Mouse (Mus musculus) megakaryocyte progenitor cell, adult 5-6 weeks (primary cell): Measurements from ENCODE around the gene Frmd6. TPM values are rescaled to one million over a fixed set of nuclear protein-coding genes. Genes with fewer than 3 reads are reported as not detected.

ENCODE experiments used
- ATAC-seq: replicated peaks from 2 replicates; pipeline ENCODE4 v1.8.0; 2016; ENCODE audit warnings: mild to moderate bottlenecking, moderate TSS enrichment, inconsistent platforms; ENCODE audit not compliant: poor library complexity
- total RNA-seq, 2 experiments: library from RNA; stranded (forward) in 1 of 2; stranded (reverse) in 1 of 2; fragments of 157-497, 149-512 nt in 1 of 2; fragments of 200-1000 nt in 1 of 2; gene quantifications; 2 replicates each; pipeline versions ENCODE4 v1.2.3 to v1.2.4; 2015 to 2017

Gene Frmd6
- total RNA-seq (2015), result 4.8 and 8.8 TPM in 2 replicates
- total RNA-seq (2017), result 3.9 and 7.4 TPM in 2 replicates

DNA sequence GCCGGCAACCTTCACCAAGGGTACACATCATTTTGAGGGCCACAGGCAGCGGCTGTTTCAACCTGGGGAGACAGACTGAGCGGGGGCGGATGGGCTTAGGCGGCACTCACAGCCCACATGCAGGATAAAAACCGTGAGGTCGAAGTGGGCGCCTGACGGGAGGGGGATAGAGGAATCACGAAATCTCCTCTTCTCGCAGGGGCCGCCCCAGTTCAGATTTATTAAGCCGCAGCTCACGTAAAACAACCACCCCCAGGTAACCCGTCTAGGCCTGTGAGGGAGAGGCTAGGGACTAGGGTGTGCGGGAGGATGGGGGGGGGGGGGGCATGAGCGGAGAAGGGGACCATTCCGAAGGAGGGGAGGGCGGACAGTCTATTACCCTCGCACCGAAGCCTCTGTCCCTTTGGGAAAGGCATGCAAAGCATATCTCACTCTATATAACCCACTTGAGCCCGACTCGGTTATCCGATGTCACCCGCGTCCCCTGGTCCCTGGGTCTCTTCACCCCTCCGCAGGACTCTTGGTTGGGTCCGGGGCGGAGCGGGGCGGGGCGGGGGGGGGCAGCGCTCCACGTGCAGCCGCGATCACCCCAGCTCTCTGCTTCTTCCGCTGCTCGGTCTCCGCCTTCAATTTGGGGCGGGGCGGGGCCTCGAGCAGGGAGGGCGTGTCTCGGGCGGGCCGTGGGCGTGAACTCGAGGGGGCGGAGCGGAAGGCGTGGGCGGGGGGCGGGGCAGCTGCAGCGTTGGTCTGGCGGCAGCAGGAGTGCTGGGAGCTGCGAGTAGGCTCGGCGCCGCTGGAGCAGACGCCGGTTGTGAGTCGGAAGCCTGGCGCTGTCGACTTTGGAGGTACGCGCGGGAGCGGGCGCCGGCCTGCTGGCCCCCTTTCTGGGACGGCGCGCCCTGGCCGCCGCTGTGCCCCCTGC, at the start of gene Frmd6:
Gene Frmd6 (plus strand): TSS at position 786 of the 922 bp plus-strand sequence.
- peak; percentile 89 for ATAC-seq

DNA sequence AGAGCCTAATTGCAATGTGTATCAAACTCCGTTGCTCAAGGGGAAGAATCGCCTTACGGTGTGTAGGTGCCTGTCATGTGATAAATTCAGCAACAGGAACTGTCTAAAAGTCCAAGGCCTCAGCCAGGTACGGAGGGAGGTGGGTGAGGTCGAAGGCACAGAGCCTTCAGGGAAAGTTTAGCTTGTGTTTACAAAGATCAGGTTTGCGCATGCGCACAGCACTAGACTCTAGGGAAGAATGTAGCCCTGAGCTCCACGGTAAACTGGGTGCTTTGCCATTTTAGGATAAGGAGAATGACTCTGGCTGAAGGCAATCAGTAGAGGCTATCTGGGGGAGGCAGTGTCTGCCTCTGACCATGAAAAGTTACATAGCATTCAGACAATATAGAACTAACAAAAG, 49.7 kb upstream of the Frmd6 start:
- no peak for ATAC-seq

DNA sequence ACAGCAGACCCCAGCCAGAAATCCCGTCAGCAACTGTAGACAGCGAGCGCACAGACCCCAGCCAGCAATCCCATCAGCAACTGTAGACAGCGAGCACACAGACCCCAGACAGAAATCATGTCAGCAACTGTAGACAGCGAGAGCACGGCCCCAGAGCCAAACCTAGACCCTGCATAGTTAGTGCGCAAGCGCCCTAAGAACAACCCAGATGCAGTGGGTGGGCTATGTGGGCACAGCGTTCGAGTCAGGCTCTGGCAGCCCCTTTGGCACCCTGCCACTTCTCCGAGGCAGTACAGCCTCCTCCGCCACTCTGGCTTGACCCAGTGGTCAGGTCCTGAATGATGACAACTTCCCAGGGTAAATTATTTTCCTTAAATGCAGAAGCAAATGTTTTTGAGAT, 48.6 kb upstream of the Frmd6 start:
- no peak for ATAC-seq

DNA sequence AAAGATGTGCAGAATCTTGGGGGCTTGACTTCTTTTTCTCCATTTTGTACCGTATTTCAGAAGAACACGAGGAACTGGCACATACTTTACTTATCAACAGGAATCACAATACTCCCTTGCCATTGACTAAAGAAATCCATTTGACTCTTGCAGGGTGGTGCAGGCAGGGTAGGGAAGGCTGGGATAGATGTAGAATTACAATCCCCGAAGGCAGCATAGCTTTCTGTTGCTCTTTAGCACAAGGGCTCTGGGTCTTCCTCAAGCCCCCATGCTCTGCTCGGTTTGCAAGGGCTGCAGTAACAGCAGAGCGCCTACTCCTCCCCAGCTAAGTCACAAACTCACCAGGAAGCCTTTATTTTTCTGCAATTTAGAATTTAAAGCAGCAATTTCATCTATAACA, 47.8 kb upstream of the Frmd6 start:
- ATAC-seq, result no peak

DNA sequence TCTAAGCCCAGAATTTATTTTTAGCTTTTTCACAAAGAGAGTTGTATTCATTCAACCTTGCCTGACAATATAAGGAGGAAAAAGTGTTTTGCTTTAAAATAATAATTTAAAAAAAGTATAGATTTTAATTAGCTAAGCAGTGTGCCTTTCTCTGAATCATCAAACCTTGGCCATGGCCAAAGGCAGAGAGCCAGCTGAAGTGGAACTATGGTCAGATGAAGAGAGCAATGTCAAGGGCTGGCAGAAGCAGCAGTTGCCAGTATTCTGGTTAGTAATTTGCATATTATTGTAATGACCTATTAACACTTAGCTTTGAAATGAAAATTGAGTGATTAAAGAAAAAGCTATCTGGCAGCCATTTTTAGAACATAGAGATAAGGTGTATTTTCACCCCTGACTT, 47.4 kb upstream of the Frmd6 start:
- no peak for ATAC-seq

DNA sequence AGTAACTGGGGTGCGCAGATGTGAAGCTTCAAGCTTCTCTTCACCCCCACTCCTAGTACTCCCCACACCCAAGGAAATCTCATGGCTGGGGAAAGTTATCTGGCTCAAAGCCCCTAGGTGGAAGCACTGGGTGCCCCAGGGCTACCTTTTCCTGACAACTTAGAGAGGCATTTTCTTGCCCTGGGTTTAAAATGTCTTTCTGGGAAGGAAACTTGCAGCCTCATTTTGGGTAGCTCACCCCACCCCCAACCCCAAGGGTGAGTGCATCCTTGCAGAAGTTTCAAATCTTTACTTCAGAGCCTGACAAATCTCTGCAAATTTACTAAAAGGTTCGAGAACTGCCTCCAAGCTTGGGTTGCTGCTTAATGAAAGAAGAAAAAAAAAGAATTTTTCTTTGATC, 47.0 kb upstream of the Frmd6 start:
- no peak for ATAC-seq

DNA sequence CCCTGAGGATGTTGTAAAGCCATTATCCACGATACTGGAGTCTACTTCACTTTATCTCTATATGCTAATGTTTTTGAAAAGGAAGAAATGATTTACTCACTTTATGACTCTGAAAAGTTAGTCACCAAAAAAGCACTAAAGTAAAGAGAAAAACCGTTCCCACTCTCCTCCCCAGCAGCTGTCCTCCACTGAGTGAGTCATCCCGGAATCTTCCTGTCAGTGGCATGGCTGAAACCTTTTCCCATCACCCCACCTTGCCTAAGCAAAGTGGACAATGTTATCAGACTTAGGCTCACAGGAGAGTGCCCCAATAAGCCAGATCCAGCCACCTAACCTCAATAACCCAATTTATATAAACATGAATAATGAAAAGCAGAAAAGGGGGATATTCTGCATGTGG, 46.6 kb upstream of the Frmd6 start:
- no peak for ATAC-seq

DNA sequence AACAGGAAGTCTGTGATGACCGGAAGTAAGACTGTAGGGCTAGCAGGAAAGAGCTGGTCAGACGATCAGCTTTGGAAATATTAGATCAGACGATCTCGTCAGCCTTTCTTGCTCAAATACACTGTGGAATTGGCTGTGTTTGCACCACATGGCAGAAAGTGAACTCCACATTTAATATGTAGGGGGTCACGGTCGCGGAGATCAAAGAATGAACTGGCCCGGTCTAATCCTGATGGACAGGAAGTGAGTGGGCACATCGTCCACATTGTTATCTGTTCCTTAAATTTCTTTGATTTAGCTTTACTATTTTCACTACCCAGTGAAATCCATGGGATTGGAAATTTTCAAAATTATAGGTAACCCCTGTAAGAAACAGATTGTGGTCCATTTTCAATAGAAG, 42.3 kb upstream of the Frmd6 start:
- ATAC-seq, result no peak

DNA sequence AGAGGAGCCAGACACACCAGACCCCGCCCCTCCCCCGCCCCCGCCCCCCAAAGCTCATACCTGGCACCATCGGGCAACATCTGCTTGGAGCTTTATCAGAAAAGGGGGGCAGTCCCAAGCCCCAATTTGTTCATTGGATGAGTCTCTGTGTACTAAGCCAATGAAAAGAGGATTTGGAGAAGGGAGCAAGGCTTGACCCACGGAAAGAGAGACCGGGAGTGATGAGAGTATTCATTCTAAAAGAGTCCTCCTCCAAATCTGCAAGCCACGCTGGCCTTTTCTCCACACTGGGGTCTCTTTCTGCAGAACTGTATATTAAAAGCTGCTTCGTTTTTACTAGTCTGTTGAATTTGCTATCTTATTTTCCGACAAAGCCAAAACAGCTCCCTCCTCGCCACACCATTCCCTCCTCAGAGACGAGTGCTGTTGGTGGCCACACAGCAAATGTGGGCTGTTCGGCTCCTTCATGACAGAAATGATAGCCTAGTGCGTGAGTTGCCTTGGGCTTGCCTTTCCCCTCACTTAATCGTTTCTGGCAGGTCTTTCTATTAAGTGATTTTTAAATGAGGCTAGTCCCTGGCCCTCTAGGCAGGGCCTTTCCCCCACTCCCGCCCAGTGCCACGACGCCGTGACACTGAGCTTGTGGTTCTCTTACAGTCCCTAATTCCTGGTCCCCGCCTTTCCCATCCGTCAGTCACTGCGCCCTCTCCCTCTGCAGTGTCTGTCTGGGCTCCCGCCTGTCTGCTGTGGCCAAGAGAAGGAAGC, 41.7 kb upstream of the Frmd6 start:
- ATAC-seq, result no peak

DNA sequence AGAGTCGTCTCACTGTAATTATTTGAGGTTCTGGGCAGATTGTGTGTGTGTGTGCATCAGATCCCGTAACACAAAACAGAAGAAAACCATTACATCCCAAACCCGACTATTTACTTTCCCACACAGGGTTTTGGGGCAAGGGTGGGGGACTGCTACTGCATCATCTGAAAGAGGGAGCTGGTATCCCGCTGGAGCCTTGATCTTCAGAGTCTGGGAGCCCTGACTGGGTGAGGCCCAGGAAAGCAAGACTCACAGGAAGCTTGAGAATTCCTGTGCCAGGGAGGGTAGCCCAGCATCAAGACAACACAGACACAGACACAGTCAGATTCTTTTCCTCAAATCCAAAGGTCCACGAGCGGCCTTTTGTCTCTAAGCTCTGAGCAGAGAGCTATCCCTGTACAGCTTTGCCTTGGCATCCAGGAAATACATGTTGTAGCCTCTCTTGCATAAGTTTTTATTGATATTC, 41.0 kb upstream of the Frmd6 start:
- ATAC-seq, result no peak

DNA sequence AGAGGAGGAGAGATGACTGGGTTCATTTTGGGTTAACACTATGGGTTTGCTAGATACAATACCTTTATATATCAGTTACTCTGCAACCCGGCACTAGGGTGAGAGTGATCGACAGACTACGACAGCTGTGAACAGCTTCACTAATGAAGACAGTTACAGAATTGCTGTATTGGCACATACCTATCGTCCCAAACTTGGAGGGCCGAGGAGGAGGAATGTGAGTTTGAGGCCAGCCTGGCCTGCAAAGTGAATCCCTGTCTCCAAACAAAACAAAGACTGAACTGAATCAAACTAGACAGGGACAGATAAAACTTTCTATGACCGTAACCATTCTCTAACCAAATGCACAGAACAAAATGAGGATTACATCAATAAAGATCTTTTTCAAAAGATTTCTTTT, 36.0 kb upstream of the Frmd6 start:
- no peak for ATAC-seq

DNA sequence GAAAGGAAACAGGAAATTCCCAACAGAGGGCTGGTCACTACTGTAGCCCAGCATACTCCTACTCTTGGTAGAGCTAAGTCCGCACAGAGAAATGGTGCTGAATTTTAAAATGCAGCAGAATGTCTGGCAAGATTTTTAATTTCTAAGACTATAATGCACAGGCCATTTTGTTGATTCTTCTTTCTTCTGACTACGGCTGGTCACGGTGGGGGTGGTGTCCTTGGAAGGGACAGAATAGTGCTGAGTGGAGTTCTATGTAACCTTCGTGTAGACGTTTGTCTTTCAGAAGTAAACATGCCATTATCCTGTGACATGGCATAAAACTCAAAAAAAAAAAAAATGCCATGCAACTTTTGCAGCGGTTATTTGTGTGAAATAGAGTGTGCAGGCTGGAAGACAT, 32.0 kb upstream of the Frmd6 start:
- ATAC-seq, result no peak

DNA sequence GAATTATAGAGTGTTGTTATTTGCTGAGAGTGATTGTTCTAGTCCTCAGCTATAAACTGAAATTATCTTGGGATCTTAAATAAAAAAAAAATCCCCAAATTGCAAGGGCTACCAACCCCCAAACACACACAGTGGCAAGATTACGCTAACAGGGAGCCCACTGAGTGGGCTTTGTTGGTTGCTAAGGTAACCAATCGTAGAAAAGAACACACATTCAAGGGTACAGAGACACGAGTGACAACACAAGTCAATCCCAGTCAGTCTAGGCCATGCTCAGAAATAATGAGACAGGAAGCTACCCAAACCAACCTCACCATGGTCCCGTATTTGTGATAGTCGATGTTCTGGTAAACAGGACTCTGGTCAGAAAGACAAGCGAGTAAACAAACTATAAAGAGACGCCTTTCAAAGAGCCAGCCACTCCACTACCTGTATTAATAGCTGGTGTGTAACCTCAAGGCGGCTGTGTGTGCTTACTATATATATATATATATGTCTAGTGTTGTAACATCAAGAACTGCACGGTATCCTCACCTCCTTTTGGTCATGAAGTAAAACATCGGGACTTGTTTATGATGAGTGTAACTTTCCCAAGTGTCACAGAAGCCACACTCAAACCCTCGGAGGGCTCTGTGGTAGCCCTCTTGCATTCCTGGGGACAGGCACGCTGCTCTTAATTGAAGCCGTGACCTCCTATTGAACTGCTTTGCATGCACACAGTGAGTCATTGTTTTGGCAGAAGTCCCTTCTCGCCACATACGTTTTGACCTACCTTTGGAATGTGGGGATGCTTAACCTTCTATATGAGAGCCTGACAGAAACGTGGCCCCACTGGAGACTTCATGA, 30.5 kb upstream of the Frmd6 start:
- ATAC-seq, result no peak

DNA sequence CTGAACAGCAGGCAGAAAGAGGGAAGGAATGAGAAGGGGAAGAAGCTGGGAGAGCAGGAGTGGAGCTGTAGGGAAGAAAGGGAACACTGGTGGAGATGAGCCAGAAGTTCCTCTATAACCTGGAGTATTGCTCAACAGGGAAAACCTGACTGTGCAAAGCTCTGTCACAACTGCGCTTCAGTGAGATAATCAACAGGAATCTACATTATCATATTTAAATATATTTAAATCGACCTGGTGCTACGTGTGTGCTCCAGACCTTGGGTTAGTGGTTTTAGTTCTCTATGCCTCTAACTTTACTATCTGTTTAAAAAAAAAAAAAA, 30.0 kb upstream of the Frmd6 start:
- ATAC-seq, result no peak

DNA sequence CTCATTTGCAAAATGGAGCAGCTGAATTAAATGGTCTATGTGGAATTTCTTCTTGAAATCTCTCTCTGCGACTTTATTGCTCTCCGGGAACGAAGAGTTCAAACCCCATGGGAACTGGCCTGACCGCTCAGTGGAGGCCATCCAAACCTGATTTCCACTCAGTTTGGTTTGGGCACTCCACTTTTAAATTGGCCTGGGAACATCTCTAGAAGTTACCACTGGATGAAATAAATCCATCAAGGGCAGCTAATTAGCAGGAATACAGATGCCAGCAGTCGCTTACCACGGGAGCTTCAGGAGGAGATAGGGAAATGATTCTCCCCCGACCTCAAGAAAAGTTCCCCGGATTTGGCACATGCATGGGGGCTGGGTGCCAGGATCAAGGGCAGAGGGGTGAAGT, 26.8 kb upstream of the Frmd6 start:
- ATAC-seq, result no peak

DNA sequence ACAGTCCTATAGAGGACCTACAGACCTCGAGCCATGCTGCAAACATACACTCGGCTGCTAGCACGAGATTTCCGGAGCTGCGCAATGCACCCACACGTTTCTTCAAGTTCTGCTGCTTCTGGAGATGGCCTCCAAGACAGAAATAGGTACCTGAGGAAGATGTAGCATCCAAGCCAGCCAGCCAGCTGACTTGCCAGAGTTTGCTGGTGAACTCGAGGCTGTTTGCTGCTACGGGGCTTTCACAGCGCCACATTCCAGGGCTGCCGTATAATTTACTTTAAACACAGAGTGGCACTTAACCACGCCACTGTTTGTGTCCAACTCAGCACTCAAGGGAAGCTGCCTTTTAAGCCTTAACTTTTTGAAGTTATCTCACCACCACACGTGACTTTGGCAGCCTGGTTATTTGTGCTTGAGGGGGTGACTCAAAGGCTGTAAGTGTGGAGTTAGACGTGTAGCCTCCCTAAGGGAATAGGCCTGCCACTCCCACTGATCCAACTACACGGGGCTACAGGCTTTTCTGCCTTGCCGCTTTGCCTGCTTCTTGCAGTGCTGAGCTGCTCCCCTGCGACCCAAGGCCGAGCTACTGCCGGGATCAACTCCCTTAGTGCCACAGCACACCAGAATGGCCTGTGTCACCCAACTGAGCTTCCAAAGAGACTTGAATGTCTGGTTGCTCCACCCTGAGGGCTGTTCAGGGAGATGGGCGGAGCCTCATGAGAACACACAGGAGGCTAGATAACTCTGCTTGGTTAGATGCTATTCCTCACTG, 25.9 kb upstream of the Frmd6 start:
- ATAC-seq, result no peak

DNA sequence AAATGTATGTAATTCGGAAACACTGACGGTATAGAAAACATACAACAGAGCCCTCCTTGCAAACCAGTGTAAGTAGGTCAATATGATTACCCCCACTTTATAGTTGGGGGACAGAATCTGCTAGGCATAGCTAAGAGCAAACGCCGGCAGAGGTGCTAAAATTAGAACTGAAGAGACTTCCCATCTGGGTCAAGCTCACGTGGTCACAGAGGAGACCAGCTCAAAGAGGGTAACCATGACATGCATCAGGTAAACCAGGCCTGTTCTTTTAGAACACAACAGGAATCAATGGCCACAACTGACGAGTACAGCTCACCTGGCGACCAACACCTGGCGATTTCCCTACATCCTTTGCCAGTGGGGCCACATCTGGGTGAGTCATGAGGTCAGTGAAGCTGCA, 25.2 kb upstream of the Frmd6 start:
- no peak for ATAC-seq

DNA sequence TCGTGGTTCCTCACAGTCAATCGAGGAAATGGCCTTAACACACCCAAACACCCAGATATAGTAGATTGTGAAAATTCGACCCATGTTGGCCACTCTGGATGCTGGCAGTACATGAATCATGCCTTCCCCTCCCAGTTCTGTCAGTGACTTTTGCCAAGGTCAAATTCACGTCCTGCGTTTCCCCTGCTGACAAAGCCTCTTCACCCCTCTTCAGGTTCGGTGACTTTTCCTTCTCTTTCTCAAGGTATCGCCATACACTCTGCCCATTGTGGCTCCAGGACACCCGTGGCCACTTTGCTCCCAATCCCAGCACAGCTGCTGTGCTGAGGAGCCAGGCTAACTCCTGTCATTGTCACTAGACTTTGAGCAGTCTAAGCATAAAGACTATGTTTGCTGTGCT, 24.0 kb upstream of the Frmd6 start:
- ATAC-seq, result no peak

DNA sequence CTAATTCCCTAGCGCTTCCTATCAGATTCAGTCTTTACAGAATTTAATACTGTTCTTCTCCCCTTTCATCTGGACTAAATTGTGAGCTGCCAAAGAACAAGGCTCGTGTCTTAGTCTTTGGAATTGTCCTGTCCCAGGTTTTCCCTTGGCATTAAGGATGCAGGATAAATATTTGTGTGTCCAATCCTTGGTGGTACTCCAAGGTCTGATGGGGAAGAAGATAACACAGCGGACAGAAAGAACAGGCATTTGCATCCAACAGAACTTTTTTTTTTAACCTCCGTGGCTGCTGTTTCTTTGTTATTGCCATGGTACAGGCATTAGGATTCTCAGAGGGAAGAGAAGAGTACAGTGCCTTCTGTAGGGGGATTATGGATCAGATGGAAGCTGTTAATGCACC, 21.8 kb upstream of the Frmd6 start:
- no peak for ATAC-seq

DNA sequence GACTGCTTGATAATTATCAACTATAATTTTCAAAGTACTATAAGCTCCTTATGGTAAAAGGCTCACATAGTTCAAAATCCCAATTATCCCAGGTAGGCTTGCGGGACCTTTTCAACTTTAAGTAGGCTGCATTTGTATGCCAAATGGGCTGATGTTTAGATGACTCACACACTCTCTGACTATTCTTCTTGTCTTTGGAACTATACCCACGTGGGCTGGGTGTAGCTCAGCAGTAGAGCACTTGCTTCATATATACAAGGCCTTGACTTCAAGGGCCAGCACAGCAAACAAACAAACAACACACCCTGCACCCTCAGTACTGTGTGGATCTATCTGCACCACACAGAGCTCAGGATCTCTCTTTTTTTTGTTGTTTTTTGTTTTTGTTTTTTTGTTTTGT, 20.3 kb upstream of the Frmd6 start:
- ATAC-seq, result no peak

DNA sequence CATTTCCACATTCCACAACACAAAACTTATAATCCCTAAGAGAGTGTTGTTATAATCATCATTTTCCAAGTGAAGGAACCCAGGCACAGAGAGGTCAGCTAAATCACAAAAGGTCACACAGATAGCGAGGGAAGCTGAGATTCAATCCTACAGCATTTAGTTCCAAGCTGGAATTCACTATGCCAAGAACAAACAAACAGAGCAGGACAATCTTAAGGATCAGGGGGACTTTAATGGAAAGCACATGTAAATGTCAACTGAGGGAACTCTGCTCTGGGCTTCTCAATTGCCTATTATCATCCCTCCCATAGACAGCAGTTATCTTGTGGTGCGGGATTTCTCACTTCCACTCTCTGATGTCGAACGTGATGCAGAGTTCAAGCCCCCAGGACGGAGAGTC, 17.8 kb upstream of the Frmd6 start:
- no peak for ATAC-seq
